Mouse (Mus musculus): Measurements from ENCODE around the gene Alkbh5.
"Not testable (repeated sequence)": the region's sequence is repeated elsewhere in the genome, so short reads cannot be mapped to it uniquely, and the experiment has no call there.

Alkbh5 gene

GRCm38 (mm10) chr11:60543211-60543610, 7.0 kb downstream of the Alkbh5 start:
- not testable (repeated sequence) for DNase-seq (ENCODE audit: low read depth)

- DNase-seq (ENCODE audit: low read depth): no peak
These were observed 9.3 kb downstream of the Alkbh5 start for GRCm38 (mm10) chr11:60545433-60545832.

GRCm38 (mm10) chr11:60548112-60548511, 11.9 kb downstream of the Alkbh5 start:
- no peak for DNase-seq (ENCODE audit: low read depth)

- DNase-seq (ENCODE audit: low read depth): no peak
These were observed 16.9 kb downstream of the Alkbh5 start for GRCm38 (mm10) chr11:60553091-60553490.

GRCm38 (mm10) chr11:60557675-60558074, 21.5 kb downstream of the Alkbh5 start:
- no peak for DNase-seq (ENCODE audit: low read depth)

- DNase-seq (ENCODE audit: low read depth): no peak
These were observed 23.2 kb downstream of the Alkbh5 start for GRCm38 (mm10) chr11:60559342-60559741.

- DNase-seq (ENCODE audit: low read depth): not testable (repeated sequence)
These were observed 37.8 kb downstream of the Alkbh5 start for GRCm38 (mm10) chr11:60574006-60574405.

All from c-Kit-positive CD71-negative TER-119-negative erythroid progenitor cells, embryonic 14.5 days (primary cell).